Mouse (Mus musculus): ENCODE data around the gene Slc12a1. TPM values are rescaled to one million over a fixed set of nuclear protein-coding genes. Genes with fewer than 3 reads are reported as not detected.

Slc12a1 gene
- polyA plus RNA-seq, 1 experiment from 2014 or later: not detected

DNA sequence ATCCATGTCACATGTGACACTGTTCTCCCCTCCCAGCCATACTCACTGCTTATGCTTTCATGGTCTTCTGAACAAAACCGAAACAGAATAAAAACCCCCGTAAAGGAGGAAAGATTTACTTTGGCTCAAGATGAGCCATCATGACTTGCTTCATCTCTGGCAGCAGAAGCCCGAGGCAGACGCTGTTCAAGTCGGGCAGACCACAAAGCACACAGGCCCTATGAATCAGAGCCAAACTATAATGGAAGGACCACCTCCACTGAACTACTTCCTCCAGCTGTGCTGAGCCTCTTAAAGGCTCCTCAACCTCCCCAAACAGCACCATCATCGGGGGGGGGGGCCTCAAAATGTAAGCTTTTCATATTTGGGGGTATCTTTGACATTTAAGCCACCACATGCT, 65.0 kb downstream of the Slc12a1 start:
- 69% methylated on average over 6 of the region's 6 CpGs for WGBS
- H3K4me1 ChIP-seq (ENCODE audit: control insufficient read depth, insufficient read depth, low read length): no peaks in the 10 kb centered on the region

GRCm38 (mm10) chr2:125218566-125218965, 66.3 kb downstream of the Slc12a1 start:
- no peak overlapping the region for H3K4me3 ChIP-seq (ENCODE audit: low read depth, low read length)
- no peak overlapping the region for H3K27ac ChIP-seq (ENCODE audit: low read length)
- H3K27me3 ChIP-seq (ENCODE audit: control insufficient read depth, insufficient read depth, low read length): no peaks in the 10 kb centered on the region
- no peaks in the 10 kb centered on the region for H3K4me1 ChIP-seq (ENCODE audit: control insufficient read depth, insufficient read depth, low read length)
- H3K9ac ChIP-seq (replicated peaks; ENCODE audit: low read depth, low read length): no peak overlapping the region
- no peaks in the 10 kb centered on the region for H3K36me3 ChIP-seq (ENCODE audit: control insufficient read depth, insufficient read depth, low read length)
- ATAC-seq (ENCODE audit: insufficient number of reproducible peaks, insufficient read depth, low FRiP score, low read depth): no peak
- H3K9me3 ChIP-seq (ENCODE audit: control insufficient read depth, low read depth, low read length): no peaks in the 10 kb centered on the region
- WGBS: 89% methylated on average over 1 of the region's 1 CpGs
- no peak overlapping the region for H3K4me2 ChIP-seq (replicated peaks; ENCODE audit: low read depth, low read length)

More for the DNA sequence above, 65.0 kb downstream of the Slc12a1 start:
- ATAC-seq (ENCODE audit: insufficient number of reproducible peaks, insufficient read depth, low FRiP score, low read depth): no peak
- H3K9ac ChIP-seq (replicated peaks; ENCODE audit: low read depth, low read length): no peak overlapping the region
- no peak overlapping the region for H3K27ac ChIP-seq (ENCODE audit: low read length)
- no peak overlapping the region for H3K4me2 ChIP-seq (replicated peaks; ENCODE audit: low read depth, low read length)
- no peak overlapping the region for H3K4me3 ChIP-seq (ENCODE audit: low read depth, low read length)
- no peaks in the 10 kb centered on the region for H3K9me3 ChIP-seq (ENCODE audit: control insufficient read depth, low read depth, low read length)
- H3K36me3 ChIP-seq (ENCODE audit: control insufficient read depth, insufficient read depth, low read length): no peaks in the 10 kb centered on the region
- no peaks in the 10 kb centered on the region for H3K27me3 ChIP-seq (ENCODE audit: control insufficient read depth, insufficient read depth, low read length)

DNA sequence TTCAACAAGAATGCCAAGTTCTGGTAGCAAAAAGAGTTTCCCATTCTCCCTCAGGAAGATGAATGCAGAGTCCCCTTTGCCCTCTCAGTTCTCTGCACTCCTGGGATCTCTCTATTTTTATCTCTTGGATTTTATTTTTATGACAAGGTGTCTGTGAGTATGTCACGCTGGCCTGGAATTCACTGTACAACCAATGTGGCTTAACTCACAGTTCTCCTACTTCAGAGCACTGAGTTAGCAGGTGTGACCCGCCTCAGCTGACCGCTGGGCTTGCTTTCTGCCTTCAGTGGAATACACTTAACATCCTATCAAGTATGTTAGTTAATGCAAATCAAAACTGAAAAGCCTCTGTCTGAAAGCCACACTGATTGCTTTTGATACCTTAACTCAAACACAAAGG, 67.0 kb downstream of the Slc12a1 start:
- WGBS: 75% methylated on average over 3 of the region's 3 CpGs
- no peak for ATAC-seq (ENCODE audit: insufficient number of reproducible peaks, insufficient read depth, low FRiP score, low read depth)
- Histone ChIP-seq H3K4me2 (replicated peaks; ENCODE audit: low read depth, low read length) (no peak overlapping the region), H3K27ac (ENCODE audit: low read length) (no peak overlapping the region), H3K4me3 (ENCODE audit: low read depth, low read length) (no peak overlapping the region), H3K36me3 (ENCODE audit: control insufficient read depth, insufficient read depth, low read length) (no peaks in the 10 kb centered on the region), H3K27me3 (ENCODE audit: control insufficient read depth, insufficient read depth, low read length) (no peaks in the 10 kb centered on the region), H3K4me1 (ENCODE audit: control insufficient read depth, insufficient read depth, low read length) (no peaks in the 10 kb centered on the region), H3K9me3 (ENCODE audit: control insufficient read depth, low read depth, low read length) (no peaks in the 10 kb centered on the region), H3K9ac (replicated peaks; ENCODE audit: low read depth, low read length) (no peak overlapping the region)

DNA sequence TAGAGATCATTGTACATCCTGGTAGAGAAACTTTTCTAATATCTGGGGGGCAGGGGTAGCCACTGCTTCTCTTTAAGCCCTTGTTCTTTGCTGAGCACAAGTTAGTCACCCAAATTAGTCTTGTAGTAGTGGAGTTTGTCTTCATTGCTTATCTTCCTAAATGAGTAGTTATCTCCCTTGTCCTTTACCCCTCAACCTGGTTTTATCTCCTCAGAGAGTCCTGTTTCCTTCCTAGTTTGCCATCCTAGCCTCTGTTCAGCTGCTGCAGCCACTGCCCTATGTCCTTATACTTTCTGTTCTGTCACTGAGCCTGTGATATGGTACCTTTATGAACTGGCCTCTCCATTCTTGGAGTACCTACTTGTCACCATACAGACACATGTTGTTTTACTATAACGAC, 69.4 kb downstream of the Slc12a1 start:
- Histone ChIP-seq H3K9ac (replicated peaks; ENCODE audit: low read depth, low read length) (no peak overlapping the region), H3K36me3 (ENCODE audit: control insufficient read depth, insufficient read depth, low read length) (no peaks in the 10 kb centered on the region), H3K4me1 (ENCODE audit: control insufficient read depth, insufficient read depth, low read length) (no peaks in the 10 kb centered on the region), H3K4me3 (ENCODE audit: low read depth, low read length) (no peak overlapping the region), H3K27me3 (ENCODE audit: control insufficient read depth, insufficient read depth, low read length) (no peaks in the 10 kb centered on the region), H3K4me2 (replicated peaks; ENCODE audit: low read depth, low read length) (no peak overlapping the region), H3K27ac (ENCODE audit: low read length) (no peak overlapping the region), H3K9me3 (ENCODE audit: control insufficient read depth, low read depth, low read length) (no peaks in the 10 kb centered on the region)
- ATAC-seq (ENCODE audit: insufficient number of reproducible peaks, insufficient read depth, low FRiP score, low read depth): no peak
- 71% methylated on average over 1 of the region's 1 CpGs for WGBS

DNA sequence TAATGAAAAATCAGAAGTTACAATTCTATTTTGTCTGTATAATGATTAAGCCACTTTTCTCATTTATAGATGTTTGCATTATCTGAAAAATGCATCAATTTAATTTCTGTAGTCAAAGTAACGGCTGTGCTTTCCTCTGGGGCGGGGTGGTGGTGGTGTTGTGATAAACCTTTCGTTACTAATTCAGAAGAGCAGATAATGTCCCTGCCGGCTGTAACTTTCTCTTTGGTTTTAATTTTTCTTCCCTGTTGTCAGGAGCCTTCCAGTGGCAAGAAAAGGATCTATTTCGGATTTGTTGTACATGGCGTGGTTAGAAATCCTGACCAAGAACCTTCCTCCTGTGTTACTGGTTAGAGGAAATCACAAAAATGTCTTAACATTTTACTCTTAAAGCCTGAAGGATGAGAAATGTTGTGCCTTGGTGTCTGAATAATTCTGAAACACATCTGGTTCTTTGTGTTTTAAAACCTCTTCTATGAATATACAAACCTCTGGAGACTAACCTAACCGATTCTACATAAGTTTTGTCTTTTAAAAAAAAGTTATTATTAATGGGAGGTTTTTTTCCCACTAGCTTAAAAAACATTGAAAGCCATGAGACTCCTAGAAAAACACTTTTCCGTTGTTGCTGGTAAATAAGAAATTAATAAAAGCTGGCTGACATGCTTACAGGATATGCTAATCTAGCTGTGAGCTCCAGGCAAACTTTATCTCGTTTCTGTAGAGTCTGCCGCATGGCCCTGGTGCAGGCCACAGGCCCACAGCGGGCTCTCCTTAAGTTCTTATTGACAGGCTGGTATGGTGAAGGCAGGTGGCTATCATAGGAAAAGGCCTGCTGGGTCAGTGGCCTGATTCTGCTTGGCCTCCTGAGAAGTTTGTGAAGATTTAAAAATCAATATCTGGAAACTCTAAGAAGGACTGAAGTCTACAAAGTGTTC, 76.4 kb downstream of the Slc12a1 start:
- Histone ChIP-seq H3K9ac (replicated peaks; ENCODE audit: low read depth, low read length) (no peak overlapping the region), H3K4me3 (ENCODE audit: low read depth, low read length) (no peak overlapping the region), H3K4me2 (replicated peaks; ENCODE audit: low read depth, low read length) (no peak overlapping the region), H3K4me1 (ENCODE audit: control insufficient read depth, insufficient read depth, low read length) (no peaks in the 10 kb centered on the region), H3K27me3 (ENCODE audit: control insufficient read depth, insufficient read depth, low read length) (no peaks in the 10 kb centered on the region), H3K36me3 (ENCODE audit: control insufficient read depth, insufficient read depth, low read length) (no peaks in the 10 kb centered on the region), H3K27ac (ENCODE audit: low read length) (no peak overlapping the region), H3K9me3 (ENCODE audit: control insufficient read depth, low read depth, low read length) (no peaks in the 10 kb centered on the region)
- 73% methylated on average over 11 of the region's 11 CpGs for WGBS
- ATAC-seq (ENCODE audit: insufficient number of reproducible peaks, insufficient read depth, low FRiP score, low read depth): no peak

DNA sequence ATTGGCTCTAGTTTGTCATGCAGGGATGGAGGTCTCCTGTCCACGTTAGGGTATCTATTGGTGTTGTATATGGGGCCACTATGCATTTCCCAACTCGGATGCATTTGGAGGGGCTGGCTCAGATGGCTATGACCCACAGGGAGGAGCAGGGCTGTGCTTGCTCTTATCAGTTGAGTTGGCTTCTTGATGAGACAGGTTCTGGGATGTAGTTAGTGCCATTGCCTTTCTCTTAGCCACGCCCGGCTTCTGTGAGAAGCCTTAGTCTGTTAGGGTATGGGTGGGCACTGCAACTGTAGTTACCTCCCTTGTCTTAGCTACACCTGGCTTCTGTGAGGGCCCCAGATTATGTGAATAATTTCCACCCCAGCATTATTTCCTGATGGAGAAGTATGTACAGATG, 79.9 kb downstream of the Slc12a1 start:
- no peak overlapping the region for H3K27ac ChIP-seq (ENCODE audit: low read length)
- H3K9ac ChIP-seq (replicated peaks; ENCODE audit: low read depth, low read length): no peak overlapping the region
- H3K27me3 ChIP-seq (ENCODE audit: control insufficient read depth, insufficient read depth, low read length): no peaks in the 10 kb centered on the region
- WGBS: 82% methylated on average over 4 of the region's 4 CpGs
- no peak overlapping the region for H3K4me3 ChIP-seq (ENCODE audit: low read depth, low read length)
- H3K9me3 ChIP-seq (ENCODE audit: control insufficient read depth, low read depth, low read length): no peaks in the 10 kb centered on the region
- no peaks in the 10 kb centered on the region for H3K36me3 ChIP-seq (ENCODE audit: control insufficient read depth, insufficient read depth, low read length)
- H3K4me2 ChIP-seq (replicated peaks; ENCODE audit: low read depth, low read length): no peak overlapping the region
- ATAC-seq (ENCODE audit: insufficient number of reproducible peaks, insufficient read depth, low FRiP score, low read depth): no peak
- H3K4me1 ChIP-seq (ENCODE audit: control insufficient read depth, insufficient read depth, low read length): no peaks in the 10 kb centered on the region

GRCm38 (mm10) chr2:125233537-125233936, 81.2 kb downstream of the Slc12a1 start:
- WGBS: 79% methylated on average over 2 of the region's 2 CpGs
- ATAC-seq (ENCODE audit: insufficient number of reproducible peaks, insufficient read depth, low FRiP score, low read depth): no peak
- no peak overlapping the region for H3K27ac ChIP-seq (ENCODE audit: low read length)
- H3K27me3 ChIP-seq (ENCODE audit: control insufficient read depth, insufficient read depth, low read length): no peaks in the 10 kb centered on the region
- no peaks in the 10 kb centered on the region for H3K9me3 ChIP-seq (ENCODE audit: control insufficient read depth, low read depth, low read length)
- H3K36me3 ChIP-seq (ENCODE audit: control insufficient read depth, insufficient read depth, low read length): no peaks in the 10 kb centered on the region
- H3K4me3 ChIP-seq (ENCODE audit: low read depth, low read length): no peak overlapping the region
- H3K4me1 ChIP-seq (ENCODE audit: control insufficient read depth, insufficient read depth, low read length): no peaks in the 10 kb centered on the region
- no peak overlapping the region for H3K4me2 ChIP-seq (replicated peaks; ENCODE audit: low read depth, low read length)
- H3K9ac ChIP-seq (replicated peaks; ENCODE audit: low read depth, low read length): no peak overlapping the region

GRCm38 (mm10) chr2:125234049-125234448, 81.7 kb downstream of the Slc12a1 start:
- Histone ChIP-seq H3K9me3 (ENCODE audit: control insufficient read depth, low read depth, low read length) (no peaks in the 10 kb centered on the region), H3K4me2 (replicated peaks; ENCODE audit: low read depth, low read length) (no peak overlapping the region), H3K4me3 (ENCODE audit: low read depth, low read length) (no peak overlapping the region), H3K27me3 (ENCODE audit: control insufficient read depth, insufficient read depth, low read length) (no peaks in the 10 kb centered on the region), H3K4me1 (ENCODE audit: control insufficient read depth, insufficient read depth, low read length) (no peaks in the 10 kb centered on the region), H3K27ac (ENCODE audit: low read length) (no peak overlapping the region), H3K9ac (replicated peaks; ENCODE audit: low read depth, low read length) (no peak overlapping the region), H3K36me3 (ENCODE audit: control insufficient read depth, insufficient read depth, low read length) (no peaks in the 10 kb centered on the region)
- ATAC-seq (ENCODE audit: insufficient number of reproducible peaks, insufficient read depth, low FRiP score, low read depth): no peak
- WGBS: 79% methylated on average over 2 of the region's 2 CpGs

Data from stomach, embryonic 14.5 days (tissue).